Mouse (Mus musculus) limb, embryonic 12.5 days (tissue): ENCODE measurements around the gene Flnb. TPM values are rescaled to one million over a fixed set of nuclear protein-coding genes. Genes with fewer than 3 reads are reported as not detected.

Source experiments
- ATAC-seq: fragments of 200-750 bp; cut with Nextera tagmentation; 2 replicates; pipeline ENCODE4 v1.8.0; 2017; ENCODE audit warnings: low read depth, moderate TSS enrichment; ENCODE audit not compliant: insufficient number of reproducible peaks, insufficient read depth, low FRiP score, low TSS enrichment
- H3K27ac ChIP-seq: fragments of 300-500 bp; sonication (generic); 2 replicates; pipeline ENCODE4 v1.5.1; 2016; ENCODE audit warnings: mild to moderate bottlenecking, moderate library complexity
- H3K27me3 ChIP-seq: fragments of 300-500 bp; sonication (generic); 2 replicates; pipeline ENCODE4 v1.6.1; 2016; ENCODE audit warnings: mild to moderate bottlenecking, moderate library complexity
- H3K36me3 ChIP-seq: fragments of 300-500 bp; sonication (generic); 2 replicates; pipeline ENCODE4 v1.6.1; 2016; ENCODE audit warnings: mild to moderate bottlenecking, moderate library complexity
- H3K4me1 ChIP-seq: fragments of 300-500 bp; sonication (generic); replicated peaks from 2 replicates; pipeline ENCODE4 v1.6.1; 2016
- H3K4me2 ChIP-seq: fragments of 300-500 bp; sonication (generic); 2 replicates; pipeline ENCODE4 v1.6.1; 2016; ENCODE audit warnings: mild to moderate bottlenecking, moderate library complexity
- H3K4me3 ChIP-seq: fragments of 300-500 bp; sonication (generic); replicated peaks from 2 replicates; pipeline ENCODE4 v1.5.1; 2016; ENCODE audit warnings: mild to moderate bottlenecking
- H3K9ac ChIP-seq: fragments of 300-500 bp; sonication (generic); replicated peaks from 2 replicates; pipeline ENCODE4 v1.6.1; 2016; ENCODE audit warnings: mild to moderate bottlenecking, moderate library complexity
- H3K9me3 ChIP-seq: fragments of 300-500 bp; sonication (generic); 2 replicates; pipeline ENCODE4 v1.6.1; 2016; ENCODE audit warnings: mild to moderate bottlenecking, moderate library complexity
- WGBS: fragments of 180-500 bp; shearing (Covaris S2); methylation state at CpG from one replicate; pipeline ENCODE4 v1.1.7; 2016; 5-methylcytosine and 5-hydroxymethylcytosine counted together
- polyA plus RNA-seq: library from polyadenylated mRNA; unstranded; fragments of >200 nt; fragmentation: Nextera tagmentation; extraction: Ambion mirVana; gene quantifications from 2 replicates; pipeline ENCODE4 v1.2.1, GENCODE M21; 2016

Flnb gene
- polyA plus RNA-seq, 1 experiment from 2014 or later, result 56.7 TPM

DNA sequence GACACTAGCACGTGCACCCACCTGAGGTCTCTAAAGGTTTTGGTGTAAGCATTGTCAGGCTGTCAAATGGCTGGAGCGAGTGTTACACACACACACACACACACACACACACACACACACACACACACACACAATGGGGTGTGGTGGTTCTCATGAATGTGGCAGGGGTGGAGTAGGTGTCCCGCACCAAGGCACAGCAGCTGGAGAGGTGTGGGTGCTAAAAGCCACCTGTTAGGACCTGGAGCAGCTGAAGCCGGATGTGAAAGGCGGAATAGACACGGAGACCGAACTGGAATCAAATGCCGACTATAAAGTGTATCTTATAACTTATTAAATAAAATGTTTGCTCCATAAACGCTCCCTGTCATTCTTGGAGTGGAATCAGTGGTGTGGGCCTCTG, 133.5 kb downstream of the Flnb start:
- H3K4me1 ChIP-seq, result peaks cover 15% of the 10 kb centered on the region
- ATAC-seq, result no peak
- 93% methylated on average over 9 of the region's 9 CpGs for WGBS
- peaks cover 58% of the 10 kb centered on the region for H3K36me3 ChIP-seq
- no peak overlapping the region for H3K4me2 ChIP-seq
- H3K9ac ChIP-seq, result no peak overlapping the region
- no peaks in the 10 kb centered on the region for H3K9me3 ChIP-seq
- no peaks in the 10 kb centered on the region for H3K27me3 ChIP-seq
- H3K27ac ChIP-seq, result no peak overlapping the region
- H3K4me3 ChIP-seq, result no peak overlapping the region

DNA sequence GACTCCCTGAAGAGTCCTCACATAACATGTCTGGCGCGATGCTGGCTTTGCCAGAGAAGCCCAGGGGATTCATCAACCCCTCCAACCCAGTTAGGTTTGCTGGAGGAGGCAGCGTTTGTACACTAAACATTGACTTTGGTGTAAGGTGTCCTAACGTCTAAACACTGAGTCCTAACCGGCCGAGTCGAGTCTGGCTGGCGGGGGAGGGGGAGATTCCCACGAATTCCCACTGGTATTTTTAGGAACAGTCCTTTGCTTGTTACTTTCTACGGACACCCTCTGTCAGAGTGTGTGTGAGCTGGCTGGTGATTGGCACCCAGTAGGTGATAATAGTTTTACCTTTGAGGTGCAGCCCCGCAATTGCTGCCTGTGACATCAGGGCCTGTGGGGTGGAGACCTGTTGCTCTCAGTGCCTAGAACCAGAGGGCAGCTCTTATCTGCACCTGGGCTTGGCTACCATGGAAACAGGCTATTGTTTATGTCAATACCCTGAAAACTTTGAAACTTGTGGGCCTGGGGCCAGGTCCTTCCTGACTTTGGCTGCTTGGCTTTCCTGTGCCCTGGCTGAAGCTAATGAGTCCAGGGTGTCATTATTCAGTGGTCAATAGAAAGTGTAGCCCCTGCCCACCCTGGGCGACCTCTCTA, 135.0 kb downstream of the Flnb start:
- WGBS, result 13% methylated on average over 12 of the region's 12 CpGs
- H3K36me3 ChIP-seq, result peaks cover 45% of the 10 kb centered on the region
- ATAC-seq, result no peak; the same call in 1 of the 2 replicates
- no peaks in the 10 kb centered on the region for H3K9me3 ChIP-seq
- peaks cover 19% of the 10 kb centered on the region for H3K4me1 ChIP-seq
- no peak overlapping the region for H3K9ac ChIP-seq
- H3K4me3 ChIP-seq, result no peak overlapping the region
- H3K4me2 ChIP-seq, result no peak overlapping the region
- peak overlapping the region; percentile 4; the same call in 1 of the 2 replicates for H3K27ac ChIP-seq
- H3K27me3 ChIP-seq, result no peaks in the 10 kb centered on the region

DNA sequence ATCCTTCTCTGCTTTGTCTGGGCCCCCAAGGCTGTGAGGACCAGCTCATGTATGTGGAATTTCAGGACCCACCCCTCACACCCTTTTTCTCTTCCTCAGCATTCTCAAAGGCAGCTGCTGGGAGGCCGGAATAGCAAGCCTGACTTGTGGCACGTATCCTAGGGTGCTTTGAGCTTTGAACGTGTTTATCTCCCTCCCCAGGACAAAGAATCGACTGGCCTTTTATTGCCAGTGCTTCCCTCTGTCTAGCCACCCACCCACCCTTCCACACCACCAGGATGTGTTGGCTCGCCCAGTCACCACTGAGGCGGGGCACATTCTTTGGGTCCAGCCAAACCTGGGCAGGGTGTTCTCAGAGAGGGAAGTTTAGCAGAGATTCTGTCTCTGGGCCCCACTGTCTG, 136.3 kb downstream of the Flnb start:
- Histone ChIP-seq H3K36me3 (peaks cover 32% of the 10 kb centered on the region), H3K4me3 (no peak overlapping the region), H3K4me2 (no peak overlapping the region), H3K9ac (no peak overlapping the region), H3K9me3 (no peaks in the 10 kb centered on the region), H3K27ac (peak overlapping the region; percentile 43; the same call in 1 of the 2 replicates), H3K4me1 (peaks cover 19% of the 10 kb centered on the region), H3K27me3 (no peaks in the 10 kb centered on the region)
- 43% methylated on average over 6 of the region's 6 CpGs for WGBS
- no peak for ATAC-seq

DNA sequence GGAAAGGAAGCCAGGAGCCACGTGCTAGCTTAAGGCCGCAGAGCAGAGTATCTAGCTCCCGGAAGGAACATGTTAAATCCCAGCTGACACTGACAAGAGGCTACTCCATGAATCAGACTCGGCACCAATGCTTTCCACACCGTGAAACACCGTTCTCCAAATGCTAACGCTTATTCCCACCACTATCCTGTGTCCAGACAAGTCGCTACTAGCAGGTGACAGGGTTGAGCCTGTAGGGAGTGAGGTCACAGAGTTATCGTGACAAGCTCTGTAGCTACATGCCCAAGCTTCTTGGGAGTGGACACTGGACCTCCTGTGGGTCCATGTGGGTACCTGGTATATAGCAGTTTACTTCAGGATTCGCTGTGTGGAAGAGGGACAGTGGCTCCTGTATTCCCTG, 138.7 kb downstream of the Flnb start:
- H3K9ac ChIP-seq, result no peak overlapping the region
- WGBS, result 78% methylated on average over 10 of the region's 10 CpGs
- peaks cover 8% of the 10 kb centered on the region for H3K36me3 ChIP-seq
- H3K27ac ChIP-seq, result no peak overlapping the region
- H3K4me2 ChIP-seq, result no peak overlapping the region
- H3K4me1 ChIP-seq, result peaks cover 19% of the 10 kb centered on the region
- H3K9me3 ChIP-seq, result no peaks in the 10 kb centered on the region
- no peak overlapping the region for H3K4me3 ChIP-seq
- no peak for ATAC-seq
- no peaks in the 10 kb centered on the region for H3K27me3 ChIP-seq

DNA sequence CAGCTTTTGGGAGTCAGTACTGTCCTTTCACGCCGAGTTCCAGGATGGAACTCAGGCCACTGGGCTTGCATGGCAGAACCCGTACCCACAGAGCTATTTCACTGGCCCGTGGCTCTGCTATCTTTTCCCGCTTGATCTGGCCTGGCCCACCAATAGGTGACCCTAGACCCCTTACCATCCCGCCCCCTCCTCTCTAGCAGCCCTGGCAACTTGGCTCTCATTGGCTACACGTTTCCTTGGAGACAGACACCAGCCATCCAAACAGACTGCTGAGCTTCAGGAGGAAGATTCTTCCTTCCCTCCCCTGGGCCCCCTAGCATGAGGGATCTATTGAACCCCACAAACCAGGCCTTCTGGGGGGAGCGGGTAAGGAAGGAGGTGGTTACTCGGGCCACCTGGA, 139.3 kb downstream of the Flnb start, which contains the start of gene Gm45521:
Gene Gm45521, plus strand, starts transcription at position 240 of the 400 bp plus-strand sequence.
- H3K4me2 ChIP-seq, result no peak within 1 kb of the TSS
- WGBS, result 59% methylated on average over 9 of the region's 9 CpGs
- peaks cover 2% of the 10 kb centered on the region; the same call in 1 of the 2 replicates for H3K36me3 ChIP-seq
- H3K9ac ChIP-seq, result no peak within 1 kb of the TSS
- H3K4me3 ChIP-seq, result no peak within 1 kb of the TSS
- no peak within 1 kb of the TSS for H3K27ac ChIP-seq
- no peak for ATAC-seq
- H3K4me1 ChIP-seq, result peaks cover 17% of the 10 kb centered on the region
- no peaks in the 10 kb centered on the region; the same call in 1 of the 2 replicates for H3K27me3 ChIP-seq
- H3K9me3 ChIP-seq, result no peaks in the 10 kb centered on the region

DNA sequence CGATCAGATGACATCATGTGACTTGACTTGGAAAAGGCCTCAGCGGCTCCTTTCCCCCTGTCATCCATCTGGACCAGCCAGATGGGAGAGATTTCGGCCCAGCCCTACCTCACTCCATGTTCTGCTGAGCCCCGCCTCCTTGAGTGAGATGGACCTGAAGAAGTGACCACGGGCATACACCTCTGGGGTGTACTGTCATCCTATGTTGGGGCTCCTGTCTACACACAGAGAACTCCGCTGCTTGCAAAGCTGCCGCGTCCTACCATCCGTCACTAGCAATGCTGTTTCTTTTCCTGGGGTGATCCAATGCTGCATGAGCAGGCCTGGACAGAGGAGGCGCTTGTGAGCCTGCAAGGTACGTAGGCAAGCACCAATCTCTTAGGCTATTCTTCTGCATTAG, 142.9 kb downstream of the Flnb start:
- Histone ChIP-seq H3K27me3 (peaks cover 3% of the 10 kb centered on the region), H3K36me3 (no peaks in the 10 kb centered on the region), H3K4me1 (peaks cover 17% of the 10 kb centered on the region; the same call in 1 of the 2 replicates), H3K9ac (no peak overlapping the region), H3K4me2 (no peak overlapping the region), H3K27ac (no peak overlapping the region), H3K9me3 (no peaks in the 10 kb centered on the region), H3K4me3 (no peak overlapping the region)
- no peak for ATAC-seq
- WGBS, result 59% methylated on average over 11 of the region's 11 CpGs

DNA sequence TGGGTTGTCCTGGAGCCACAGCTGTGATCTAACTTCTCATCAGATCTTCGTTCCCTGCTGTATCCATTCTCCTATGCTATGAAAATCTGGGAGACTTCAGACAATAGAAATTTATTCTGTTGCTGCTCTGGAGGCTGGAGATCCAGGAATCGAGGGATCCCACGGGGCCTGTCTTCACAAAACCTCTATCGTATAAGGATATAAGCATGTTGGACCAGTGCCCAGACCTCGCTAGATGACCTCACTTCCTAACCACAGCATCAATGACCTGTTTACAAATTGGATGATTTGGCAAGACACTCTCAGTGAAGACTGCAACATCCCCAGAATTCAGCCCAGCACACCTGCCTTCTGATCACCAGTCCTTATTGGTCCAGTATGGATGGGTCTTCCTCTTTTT, 144.0 kb downstream of the Flnb start:
- no peaks in the 10 kb centered on the region for H3K9me3 ChIP-seq
- H3K36me3 ChIP-seq, result no peaks in the 10 kb centered on the region
- no peak overlapping the region for H3K4me2 ChIP-seq
- no peak overlapping the region for H3K9ac ChIP-seq
- peaks cover 3% of the 10 kb centered on the region for H3K27me3 ChIP-seq
- no peak overlapping the region for H3K27ac ChIP-seq
- no peak for ATAC-seq
- no peak overlapping the region for H3K4me3 ChIP-seq
- 81% methylated on average over 5 of the region's 5 CpGs for WGBS
- peaks cover 17% of the 10 kb centered on the region; the same call in 1 of the 2 replicates for H3K4me1 ChIP-seq

DNA sequence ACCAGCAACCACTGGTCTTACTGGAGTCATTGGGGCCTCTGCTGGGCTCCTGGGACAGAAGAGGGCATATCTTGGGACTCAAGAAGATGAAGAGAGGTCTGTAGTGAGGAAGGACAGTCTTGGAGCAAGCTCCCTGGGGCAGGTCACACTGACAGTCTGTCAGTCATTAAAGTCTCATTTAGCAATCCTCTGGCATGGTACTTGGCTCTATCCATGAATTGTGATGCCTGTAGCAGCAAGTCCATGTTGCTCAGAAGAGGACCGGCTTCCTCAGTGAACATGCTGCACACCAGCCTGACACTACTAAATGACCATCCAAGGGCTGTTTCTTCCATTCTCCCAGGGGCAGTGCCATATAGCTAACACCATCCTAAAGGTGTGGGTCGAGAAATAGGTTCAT, 144.9 kb downstream of the Flnb start:
- no peak overlapping the region for H3K27ac ChIP-seq
- no peak for ATAC-seq
- peaks cover 3% of the 10 kb centered on the region for H3K27me3 ChIP-seq
- H3K4me2 ChIP-seq, result no peak overlapping the region
- H3K4me3 ChIP-seq, result no peak overlapping the region
- H3K9me3 ChIP-seq, result no peaks in the 10 kb centered on the region
- H3K4me1 ChIP-seq, result peaks cover 13% of the 10 kb centered on the region; the same call in 1 of the 2 replicates
- H3K9ac ChIP-seq, result no peak overlapping the region
- WGBS, result 85% methylated on average over 2 of the region's 2 CpGs
- H3K36me3 ChIP-seq, result no peaks in the 10 kb centered on the region

DNA sequence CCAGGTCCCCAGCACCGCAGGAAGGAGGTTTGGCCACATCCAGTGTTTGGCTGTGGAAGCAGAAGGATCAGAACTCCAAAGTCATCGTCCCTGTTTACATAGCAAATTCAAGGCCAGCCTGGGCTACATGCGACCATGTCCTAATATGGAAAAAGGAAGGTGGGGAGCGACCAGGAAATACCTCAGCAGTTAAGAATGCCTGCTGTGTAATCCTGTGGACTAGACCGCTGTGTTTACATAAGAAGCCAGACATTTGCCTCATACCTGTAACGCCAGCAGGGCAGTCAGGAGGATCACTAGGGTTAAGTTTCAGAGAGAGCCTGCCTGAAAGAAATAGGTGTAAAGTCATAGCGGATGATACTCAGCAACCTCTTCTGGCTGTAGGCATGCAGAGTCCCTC, 145.4 kb downstream of the Flnb start:
- peaks cover 13% of the 10 kb centered on the region; the same call in 1 of the 2 replicates for H3K4me1 ChIP-seq
- H3K27ac ChIP-seq, result no peak overlapping the region
- WGBS, result 58% methylated on average over 7 of the region's 7 CpGs
- H3K4me3 ChIP-seq, result no peak overlapping the region
- H3K9me3 ChIP-seq, result no peaks in the 10 kb centered on the region
- H3K4me2 ChIP-seq, result no peak overlapping the region
- peaks cover 3% of the 10 kb centered on the region for H3K27me3 ChIP-seq
- H3K36me3 ChIP-seq, result no peaks in the 10 kb centered on the region
- no peak for ATAC-seq
- no peak overlapping the region for H3K9ac ChIP-seq

DNA sequence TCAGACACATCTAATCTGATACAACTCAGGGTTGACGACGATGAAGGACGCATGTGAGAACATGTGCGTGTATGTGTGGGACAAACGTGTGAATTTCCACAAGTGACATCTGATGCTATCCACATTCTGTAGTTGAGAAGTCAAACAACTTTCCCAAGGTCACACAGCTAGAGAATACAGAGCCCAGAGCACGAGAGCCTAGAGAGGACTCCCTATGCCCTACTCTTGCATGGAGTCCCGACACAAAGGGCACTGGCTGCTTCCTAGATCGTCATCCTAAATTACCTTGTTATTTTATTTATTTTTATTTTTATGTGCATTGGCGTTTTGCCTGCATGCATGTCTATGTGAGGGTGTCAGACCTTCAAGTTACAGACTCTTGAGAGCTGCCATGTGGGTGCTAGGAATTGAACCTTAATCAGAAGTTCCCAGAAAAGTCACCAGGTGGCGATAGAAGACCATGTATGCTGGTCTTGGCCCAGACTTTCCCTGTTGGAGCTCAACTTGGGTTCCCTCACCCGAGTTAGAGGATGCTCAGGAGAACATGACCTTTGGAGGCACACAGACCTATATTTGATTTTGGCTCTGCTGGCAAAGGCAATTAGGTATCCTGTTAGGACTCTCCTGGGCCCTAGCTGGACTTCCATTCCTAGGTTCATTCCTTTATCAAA, 146.6 kb downstream of the Flnb start:
- peaks cover 3% of the 10 kb centered on the region for H3K27me3 ChIP-seq
- no peak overlapping the region for H3K4me3 ChIP-seq
- H3K9ac ChIP-seq, result no peak overlapping the region
- WGBS, result 54% methylated on average over 11 of the region's 11 CpGs
- H3K4me1 ChIP-seq, result peaks cover 13% of the 10 kb centered on the region; the same call in 1 of the 2 replicates
- no peak overlapping the region for H3K27ac ChIP-seq
- no peaks in the 10 kb centered on the region for H3K9me3 ChIP-seq
- H3K4me2 ChIP-seq, result no peak overlapping the region
- no peaks in the 10 kb centered on the region for H3K36me3 ChIP-seq
- ATAC-seq, result 0 out of 2 replicates have a peak, but pooled peaks have one; percentile 27

DNA sequence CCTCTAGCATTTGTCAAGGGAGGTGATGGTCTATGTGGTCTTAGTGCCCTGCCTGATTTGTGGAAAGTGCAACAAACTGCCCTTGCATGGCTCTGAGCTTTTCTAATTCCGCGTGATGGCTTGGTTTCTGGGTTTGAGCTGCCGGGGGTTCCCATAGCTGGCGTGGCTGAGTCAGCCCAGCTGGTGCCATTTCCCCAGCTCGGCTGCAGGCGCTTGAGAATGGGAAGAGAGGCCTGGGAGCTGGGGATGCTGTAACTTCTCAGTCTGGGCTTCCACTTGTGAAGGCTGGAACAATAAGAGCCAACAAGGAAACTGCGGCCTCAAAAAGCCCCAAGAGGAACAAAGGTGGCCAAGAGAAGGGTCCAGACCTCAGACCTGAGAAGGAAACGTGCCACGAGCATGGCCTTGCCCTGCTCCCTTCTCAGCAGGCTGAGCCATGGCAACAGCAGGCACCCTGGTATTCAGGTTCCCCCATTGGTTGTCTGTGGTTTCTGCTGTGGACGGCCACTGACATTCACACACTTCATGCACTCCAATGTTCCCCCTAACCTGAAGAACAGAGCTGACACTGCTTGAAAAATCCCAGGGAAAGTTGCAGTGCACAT, 154.2 kb downstream of the Flnb start:
- no peak for ATAC-seq
- no peaks in the 10 kb centered on the region for H3K36me3 ChIP-seq
- H3K4me3 ChIP-seq, result no peak overlapping the region
- no peaks in the 10 kb centered on the region for H3K9me3 ChIP-seq
- H3K27me3 ChIP-seq, result no peaks in the 10 kb centered on the region; the same call in 1 of the 2 replicates
- no peak overlapping the region for H3K9ac ChIP-seq
- H3K4me2 ChIP-seq, result no peak overlapping the region
- H3K27ac ChIP-seq, result no peak overlapping the region
- H3K4me1 ChIP-seq, result no peaks in the 10 kb centered on the region
- WGBS, result 63% methylated on average over 10 of the region's 10 CpGs
